Mouse (Mus musculus) olfactory bulb, adult 2 months (tissue): Measurements from ENCODE around the gene Sdf2. TPM values are rescaled to one million over a fixed set of nuclear protein-coding genes. Genes with fewer than 3 reads are reported as not detected.

Source experiments
- H3K27ac ChIP-seq: fragments of 200-500 bp; 2 replicates; pipeline ENCODE4 v1.5.1; 2012; ENCODE audit warnings: low read depth, low read length; ENCODE audit not compliant: insufficient read depth
- H3K4me1 ChIP-seq: fragments of 200-500 bp; 2 replicates; pipeline ENCODE4 v1.6.1; 2012; ENCODE audit warnings: low read length; ENCODE audit not compliant: control insufficient read depth, insufficient read depth
- H3K4me3 ChIP-seq: fragments of 200-500 bp; 2 replicates; pipeline ENCODE4 v1.5.1; 2012; ENCODE audit warnings: mild to moderate bottlenecking, low read depth, low read length, moderate library complexity; ENCODE audit not compliant: insufficient read depth
- CTCF ChIP-seq: fragments of 200-500 bp; IDR thresholded peaks from 2 replicates; pipeline ENCODE4 v1.5.1; 2012; ENCODE audit warnings: low read depth, mild to moderate bottlenecking, low read length, moderate library complexity; ENCODE audit not compliant: insufficient read depth
- POLR2A ChIP-seq: fragments of 200-500 bp; IDR thresholded peaks from 2 replicates; pipeline ENCODE4 v1.6.1; 2012; ENCODE audit warnings: mild to moderate bottlenecking, low read depth, low read length, moderate library complexity; ENCODE audit not compliant: insufficient read depth
- WGBS: fragments of 180-500 bp; shearing (Covaris S2); methylation state at CpG from one replicate; pipeline ENCODE4 v1.1.7; 2018; 5-methylcytosine and 5-hydroxymethylcytosine counted together
- polyA plus RNA-seq: library from polyadenylated mRNA; stranded (reverse); fragments of >200 nt; gene quantifications from 2 replicates; pipeline ENCODE4 v1.2.4, GENCODE M21; 2012; ENCODE audit warnings: low replicate concordance; ENCODE audit not compliant: missing spikeins, insufficient read depth, insufficient read length

Gene Sdf2
- polyA plus RNA-seq, 1 experiment = not detected

DNA sequence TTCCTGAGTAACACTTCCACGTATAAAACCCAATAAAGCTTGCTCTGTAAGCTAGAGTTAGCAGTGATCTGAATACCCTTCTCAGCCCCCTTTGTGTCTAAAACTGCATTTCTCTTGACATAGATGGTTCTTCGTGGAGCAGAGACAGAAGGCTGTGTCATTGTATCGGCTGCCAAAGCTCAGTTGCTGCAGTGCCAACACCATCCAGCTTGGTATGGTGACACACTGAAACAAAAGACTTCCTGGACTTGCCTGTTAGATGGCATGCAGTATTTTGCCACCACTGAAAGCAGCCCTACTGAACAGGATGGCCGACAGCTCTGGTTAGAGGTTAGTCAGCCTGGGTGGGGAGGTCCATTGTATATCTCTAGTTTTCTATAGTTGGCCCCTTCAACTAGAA is 34.0 kb downstream of the Sdf2 start:
- Histone ChIP-seq H3K4me1 (no peaks in the 10 kb centered on the region), H3K4me3 (no peak overlapping the region), H3K27ac (no peak overlapping the region)
- WGBS = 50% methylated on average over 4 of the region's 4 CpGs
- no peak for TF ChIP-seq CTCF
- no peak for TF ChIP-seq POLR2A

DNA sequence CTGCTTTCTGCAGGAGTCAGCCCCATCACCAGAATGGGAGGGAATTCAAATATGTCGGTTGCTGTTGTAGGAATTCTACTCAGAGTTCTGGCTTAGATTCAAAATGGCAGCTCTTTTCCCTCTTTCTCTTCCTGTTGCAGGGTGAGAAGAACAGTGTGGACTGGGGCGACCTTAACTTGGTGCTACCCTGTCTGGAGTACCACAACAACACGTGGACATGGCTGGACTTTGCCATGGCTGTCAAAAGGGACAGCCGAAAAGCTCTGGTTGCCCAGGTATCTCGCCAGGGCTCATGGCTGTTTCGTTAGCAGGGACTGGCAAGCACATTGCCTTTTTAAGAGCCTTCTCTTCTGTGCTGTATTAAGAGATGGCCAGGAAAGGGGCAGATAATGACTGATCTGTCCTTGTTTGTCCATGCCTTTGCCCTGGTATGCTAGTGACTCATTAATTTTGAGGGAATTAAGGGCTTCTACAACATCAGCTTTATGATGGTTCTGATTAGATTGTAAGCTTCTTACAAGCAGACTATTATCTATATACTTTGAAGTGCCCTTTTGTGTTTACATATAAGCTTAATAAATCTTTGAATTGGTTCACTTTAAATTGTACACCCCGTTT is 43.7 kb downstream of the Sdf2 start:
- Histone ChIP-seq H3K27ac (no peak overlapping the region), H3K4me3 (no peak overlapping the region), H3K4me1 (no peaks in the 10 kb centered on the region)
- TF ChIP-seq CTCF (no peak), POLR2A (no peak)
- WGBS = 87% methylated on average over 7 of the region's 7 CpGs

DNA sequence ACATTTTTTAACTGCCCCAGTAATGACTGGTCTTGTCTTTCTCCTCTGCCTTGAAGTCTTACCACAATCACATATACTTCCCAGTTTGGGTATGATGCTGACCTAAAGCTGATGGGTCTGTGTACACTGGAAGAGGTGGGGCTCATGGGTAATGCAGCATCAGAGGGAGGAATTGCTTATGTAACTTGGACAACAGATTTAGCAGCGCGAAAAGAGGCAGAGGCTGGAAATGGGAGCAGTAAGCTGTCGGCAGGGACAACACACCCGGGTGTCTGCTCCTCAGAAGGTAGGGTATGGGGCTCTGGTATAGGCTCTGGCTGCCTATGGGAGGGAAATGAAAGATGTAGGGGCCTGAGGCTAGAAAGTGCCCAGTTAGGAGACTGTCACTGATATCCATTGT is 45.1 kb downstream of the Sdf2 start, which contains the start of gene BC030499:
TSS of gene BC030499 (plus strand) at position 188 of the 400 bp plus-strand sequence.
- Histone ChIP-seq H3K4me1 (no peaks in the 10 kb centered on the region), H3K27ac (no peak within 1 kb of the TSS; the same call in none of the 2 replicates), H3K4me3 (no peak within 1 kb of the TSS)
- WGBS = 59% methylated on average over 4 of the region's 4 CpGs
- TF ChIP-seq POLR2A = no peak

DNA sequence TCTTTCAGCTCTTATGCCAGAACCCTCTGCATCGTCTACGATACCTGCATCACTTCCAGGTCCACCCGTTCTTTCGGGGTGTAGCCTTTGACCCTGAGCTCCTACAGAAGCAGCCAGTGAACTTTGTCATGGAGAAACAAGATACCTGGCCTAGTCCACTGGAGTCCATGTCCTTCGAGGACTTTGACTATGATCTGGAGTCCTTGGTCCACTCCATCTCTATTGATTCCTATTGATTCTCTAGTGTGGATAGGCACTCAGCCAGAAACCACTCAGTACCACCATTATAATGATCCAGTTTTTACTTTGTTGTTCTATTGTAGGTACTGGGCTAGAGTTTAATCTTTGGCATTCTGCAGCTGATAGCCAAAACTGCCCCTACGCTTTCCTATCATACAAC is 49.0 kb downstream of the Sdf2 start:
- TF ChIP-seq CTCF (no peak), POLR2A (no peak)
- H3K27ac ChIP-seq = no peak overlapping the region
- whole genome bisulfite sequencing = 95% methylated on average over 6 of the region's 6 CpGs
- no peaks in the 10 kb centered on the region for H3K4me1 ChIP-seq
- H3K4me3 ChIP-seq = no peak overlapping the region

DNA sequence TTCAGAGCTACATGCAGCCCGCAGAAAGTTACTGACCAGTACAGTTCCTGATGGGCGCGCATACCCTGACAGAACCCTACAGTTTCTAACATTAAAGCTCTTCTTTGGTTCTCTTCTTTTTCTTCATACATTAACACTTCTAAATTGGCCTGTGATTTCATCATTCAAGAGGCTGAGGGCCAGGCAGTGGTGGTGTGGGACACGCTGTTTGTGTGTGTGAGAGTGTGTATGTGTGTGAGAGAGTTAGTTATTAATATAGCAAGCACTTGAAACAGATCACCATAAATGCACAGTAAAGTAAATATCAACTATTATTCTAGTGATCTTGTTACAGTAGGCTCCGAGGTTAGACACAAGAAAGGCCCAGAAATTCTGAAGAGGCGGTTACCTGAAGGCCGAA is 55.4 kb downstream of the Sdf2 start:
- WGBS = 60% methylated on average over 7 of the region's 7 CpGs
- no peak overlapping the region for H3K27ac ChIP-seq
- peaks cover 6% of the 10 kb centered on the region; the same call in 1 of the 2 replicates for H3K4me1 ChIP-seq
- TF ChIP-seq POLR2A = no peak
- no peak for TF ChIP-seq CTCF
- H3K4me3 ChIP-seq = peak overlapping the region; percentile 42

DNA sequence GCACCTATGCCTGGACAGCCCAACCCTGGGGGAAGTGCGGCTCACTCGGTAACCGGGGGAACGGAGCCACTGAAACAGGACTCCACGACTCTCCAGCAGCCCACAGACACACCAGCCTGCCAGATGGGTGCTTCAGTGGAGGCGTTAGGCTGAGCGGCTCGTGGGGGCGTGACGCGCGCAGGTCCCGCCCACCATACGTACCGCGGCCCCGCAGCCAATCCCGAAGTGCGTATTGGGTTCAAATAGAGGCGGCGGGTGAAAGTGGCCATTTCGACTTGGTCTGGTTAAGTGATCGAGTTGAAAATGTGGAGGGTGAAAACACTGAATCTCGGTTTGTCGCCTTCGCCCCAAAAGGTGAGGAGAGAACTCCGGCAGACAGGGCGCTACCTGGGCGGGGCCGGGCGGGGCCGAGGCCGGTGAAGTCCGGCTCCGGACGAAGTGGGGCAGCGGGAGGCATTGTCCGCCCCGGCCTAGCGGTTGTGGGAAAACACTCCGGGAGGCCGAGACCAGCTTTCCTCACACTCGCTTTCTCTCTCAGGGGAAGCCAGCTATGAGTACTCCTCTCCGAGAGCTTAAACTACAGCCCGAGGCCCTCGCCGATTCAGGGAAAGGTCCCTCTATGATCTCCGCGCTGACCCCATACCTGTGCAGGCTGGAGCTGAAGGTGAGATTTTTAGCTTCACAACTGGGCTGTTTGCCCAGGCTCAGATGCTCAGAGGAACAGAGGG is 56.0 kb downstream of the Sdf2 start, which contains the start of gene Spag5:
TSS of gene Spag5 (plus strand) at position 173 of the 728 bp plus-strand sequence.
- peak within 1 kb of the TSS; percentile 42 for H3K4me3 ChIP-seq
- H3K27ac ChIP-seq = no peak within 1 kb of the TSS
- TF ChIP-seq POLR2A = no peak
- no peak for TF ChIP-seq CTCF
- under 1% methylated on average over 48 of the region's 49 CpGs for WGBS
- H3K4me1 ChIP-seq = peaks cover 6% of the 10 kb centered on the region; the same call in 1 of the 2 replicates

Other genes starting within 250 kb of the Sdf2 start
- gene Dhrs13, start 213.5 kb upstream of the Sdf2 start, polyA plus RNA-seq = not detected in 2 replicates
- gene Flot2, start 207.8 kb upstream of the Sdf2 start, polyA plus RNA-seq = not detected in 2 replicates
- not detected in 2 replicates for gene Eral1, start 165.4 kb upstream of the Sdf2 start, polyA plus RNA-seq
- gene Fam222b, start 151.1 kb upstream of the Sdf2 start, polyA plus RNA-seq = not detected in 2 replicates
- gene Traf4, start 80.2 kb upstream of the Sdf2 start, polyA plus RNA-seq = not detected in 2 replicates
- gene Nek8, start 69.1 kb upstream of the Sdf2 start, polyA plus RNA-seq = not detected in 2 replicates
- not detected in 2 replicates for gene Tlcd1, start 69.0 kb upstream of the Sdf2 start, polyA plus RNA-seq
- 1,288 TPM in 1 of 2 replicates, not detected in the other for gene Rpl23a, start 62.2 kb upstream of the Sdf2 start, polyA plus RNA-seq
- not detected in 2 replicates for gene Rab34, start 57.3 kb upstream of the Sdf2 start, polyA plus RNA-seq
- gene Proca1, start 52.4 kb upstream of the Sdf2 start, polyA plus RNA-seq = not detected in 2 replicates
- 62.3 TPM in 1 of 2 replicates, not detected in the other for gene Supt6, start 241 bp downstream of the Sdf2 start, polyA plus RNA-seq
- gene 2610507B11Rik, start 16.0 kb downstream of the Sdf2 start, polyA plus RNA-seq = 122 and 503 TPM in 2 replicates
- not detected in 2 replicates for gene BC030499, start 45.1 kb downstream of the Sdf2 start, polyA plus RNA-seq
- not detected in 2 replicates for gene Spag5, start 55.8 kb downstream of the Sdf2 start, polyA plus RNA-seq
- 410 and 562 TPM in 2 replicates for gene Aldoc, start 77.2 kb downstream of the Sdf2 start, polyA plus RNA-seq
- gene Pigs, start 82.7 kb downstream of the Sdf2 start, polyA plus RNA-seq = not detected in 2 replicates
- gene Unc119, start 97.7 kb downstream of the Sdf2 start, polyA plus RNA-seq = not detected in 2 replicates
- gene Foxn1, start 140.8 kb downstream of the Sdf2 start, polyA plus RNA-seq = not detected in 2 replicates
- gene Slc13a2, start 176.5 kb downstream of the Sdf2 start, polyA plus RNA-seq = not detected in 2 replicates
- not detected in 2 replicates for gene Slc46a1, start 220.0 kb downstream of the Sdf2 start, polyA plus RNA-seq